Mouse (Mus musculus): ENCODE results near the gene Gpatch2. TPM values are rescaled to one million over a fixed set of nuclear protein-coding genes. Genes with fewer than 3 reads are reported as not detected.

Gene Gpatch2
- polyA plus RNA-seq, 1 experiment: 5.3 TPM

GRCm38 (mm10) chr1:187313323-187313722, 98.0 kb downstream of the Gpatch2 start:
- Histone ChIP-seq H3K4me2 (ENCODE audit: low read depth) (no peak overlapping the region), H3K4me3 (no peak overlapping the region), H3K36me3 (ENCODE audit: control insufficient read depth, insufficient read depth) (no peaks in the 10 kb centered on the region), H3ac (ENCODE audit: control insufficient read depth, insufficient read length) (no peak overlapping the region), H3K27me3 (ENCODE audit: control insufficient read depth, insufficient read depth, insufficient read length) (no peaks in the 10 kb centered on the region), H3K79me2 (ENCODE audit: control insufficient read depth, insufficient read depth) (no peaks in the 10 kb centered on the region)
- TF ChIP-seq MYOG (IDR thresholded peaks at IDR 0.05; ENCODE audit: control insufficient read depth in 1 of 3, insufficient read depth in 1 of 3, insufficient read length in 2 of 3, low read depth in 2 of 3) (peak in 1 of 3 experiments; percentile 31), TCF12 (IDR thresholded peaks at IDR 0.05; ENCODE audit: insufficient read depth, poor library complexity, severe bottlenecking) (no peak)

- Histone ChIP-seq H3ac (ENCODE audit: control insufficient read depth, insufficient read length) (no peak overlapping the region), H3K4me2 (ENCODE audit: low read depth) (no peak overlapping the region), H3K27me3 (ENCODE audit: control insufficient read depth, insufficient read depth, insufficient read length) (no peaks in the 10 kb centered on the region), H3K36me3 (ENCODE audit: control insufficient read depth, insufficient read depth) (no peaks in the 10 kb centered on the region), H3K4me3 (no peak overlapping the region), H3K79me2 (ENCODE audit: control insufficient read depth, insufficient read depth) (no peaks in the 10 kb centered on the region)
- no peak for TF ChIP-seq MAX (IDR thresholded peaks at IDR 0.05; ENCODE audit: low read depth)
Observed at GRCm38 (mm10) chr1:187313763-187314162, 98.5 kb downstream of the Gpatch2 start.

GRCm38 (mm10) chr1:187314516-187314915, 99.2 kb downstream of the Gpatch2 start:
- H3K4me2 ChIP-seq (ENCODE audit: low read depth): no peak overlapping the region
- H3K79me2 ChIP-seq (ENCODE audit: control insufficient read depth, insufficient read depth): no peaks in the 10 kb centered on the region
- H3K36me3 ChIP-seq (ENCODE audit: control insufficient read depth, insufficient read depth): no peaks in the 10 kb centered on the region
- H3K4me3 ChIP-seq: no peak overlapping the region
- H3K27me3 ChIP-seq (ENCODE audit: control insufficient read depth, insufficient read depth, insufficient read length): no peaks in the 10 kb centered on the region
- TF ChIP-seq USF1 (IDR thresholded peaks at IDR 0.05; ENCODE audit: low read depth) (no peak), E2F4 (IDR thresholded peaks at IDR 0.05; ENCODE audit: insufficient read depth) (no peak), REST (IDR thresholded peaks at IDR 0.05; ENCODE audit: insufficient read depth, insufficient read length) (no peak), MAX (IDR thresholded peaks at IDR 0.05; ENCODE audit: low read depth) (no peak), CEBPB (IDR thresholded peaks at IDR 0.05; ENCODE audit: insufficient read depth, poor library complexity, severe bottlenecking) (no peak), SRF (IDR thresholded peaks at IDR 0.05; ENCODE audit: control insufficient read depth, insufficient read length, low read depth) (no peak)
- H3ac ChIP-seq (ENCODE audit: control insufficient read depth, insufficient read length): no peak overlapping the region

DNA sequence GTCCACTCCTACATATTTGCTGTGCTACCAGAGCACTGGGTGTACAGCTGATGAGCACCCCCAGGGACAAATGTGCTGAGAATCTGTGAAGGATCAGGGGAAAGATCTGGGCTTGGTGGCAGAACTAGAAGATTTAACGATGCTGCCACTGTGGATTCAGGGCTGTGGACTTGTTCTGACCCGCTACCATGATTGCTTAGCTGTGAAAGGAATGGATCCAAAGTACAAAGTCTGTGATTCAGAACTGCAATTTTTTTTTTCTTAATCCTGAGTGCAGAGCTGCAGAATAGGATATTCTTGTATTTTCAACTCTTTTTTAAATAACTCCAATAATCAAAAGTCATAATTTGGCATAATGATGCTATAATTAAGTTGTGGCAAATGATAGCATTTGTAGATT, 100.5 kb downstream of the Gpatch2 start:
- no peak overlapping the region for H3K4me3 ChIP-seq
- H3K4me2 ChIP-seq (ENCODE audit: low read depth): no peak overlapping the region
- H3ac ChIP-seq (ENCODE audit: control insufficient read depth, insufficient read length): no peak overlapping the region
- no peaks in the 10 kb centered on the region for H3K79me2 ChIP-seq (ENCODE audit: control insufficient read depth, insufficient read depth)
- H3K36me3 ChIP-seq (ENCODE audit: control insufficient read depth, insufficient read depth): no peaks in the 10 kb centered on the region
- H3K27me3 ChIP-seq (ENCODE audit: control insufficient read depth, insufficient read depth, insufficient read length): no peaks in the 10 kb centered on the region
- TF ChIP-seq CEBPB (IDR thresholded peaks at IDR 0.05; ENCODE audit: insufficient read depth, poor library complexity, severe bottlenecking) (no peak), POLR2A (IDR thresholded peaks at IDR 0.05; ENCODE audit: insufficient read length, low read depth) (no peak), POLR2AphosphoS2 (IDR thresholded peaks at IDR 0.05; ENCODE audit: insufficient read length, low read depth) (no peak), REST (IDR thresholded peaks at IDR 0.05; ENCODE audit: insufficient read depth, insufficient read length) (no peak), SRF (IDR thresholded peaks at IDR 0.05; ENCODE audit: control insufficient read depth, insufficient read length, low read depth) (no peak), USF1 (IDR thresholded peaks at IDR 0.05; ENCODE audit: low read depth) (no peak), TCF3 (IDR thresholded peaks at IDR 0.05; ENCODE audit: insufficient read length, low read depth) (no peak), MYOD1 (IDR thresholded peaks at IDR 0.05; ENCODE audit: control insufficient read depth in 1 of 3, insufficient read length in 2 of 3, low read depth in 2 of 3) (no peak), TCF12 (IDR thresholded peaks at IDR 0.05; ENCODE audit: insufficient read depth, poor library complexity, severe bottlenecking) (no peak), MYOG (IDR thresholded peaks at IDR 0.05; ENCODE audit: control insufficient read depth in 1 of 3, insufficient read depth in 1 of 3, insufficient read length in 2 of 3, low read depth in 2 of 3) (no peak), E2F4 (IDR thresholded peaks at IDR 0.05; ENCODE audit: insufficient read depth) (no peak), MAX (IDR thresholded peaks at IDR 0.05; ENCODE audit: low read depth) (no peak)

DNA sequence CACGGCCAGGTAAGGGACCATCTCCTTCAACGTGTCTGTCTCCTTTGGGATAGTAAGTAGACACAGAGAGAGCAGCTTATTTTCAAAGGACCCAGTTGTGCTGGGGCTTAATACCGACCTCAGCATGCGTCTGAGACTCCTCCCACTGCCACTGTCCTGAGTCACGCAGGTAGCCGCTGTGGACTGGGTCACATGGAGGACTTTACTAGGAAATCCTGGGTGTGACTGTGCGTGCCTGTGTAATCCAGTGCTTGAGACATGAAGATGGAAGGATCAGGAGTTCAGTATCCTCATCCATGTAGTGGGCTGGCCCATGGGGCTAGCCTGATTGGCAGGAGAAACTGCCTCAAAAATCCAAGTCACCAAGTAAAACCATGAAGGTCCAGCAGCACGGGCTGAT, 101.2 kb downstream of the Gpatch2 start:
- H3K4me3 ChIP-seq: no peak overlapping the region
- no peaks in the 10 kb centered on the region for H3K27me3 ChIP-seq (ENCODE audit: control insufficient read depth, insufficient read depth, insufficient read length)
- H3K36me3 ChIP-seq (ENCODE audit: control insufficient read depth, insufficient read depth): no peaks in the 10 kb centered on the region
- H3K79me2 ChIP-seq (ENCODE audit: control insufficient read depth, insufficient read depth): no peaks in the 10 kb centered on the region
- H3K4me2 ChIP-seq (ENCODE audit: low read depth): no peak overlapping the region
- no peak for TF ChIP-seq CEBPB (IDR thresholded peaks at IDR 0.05; ENCODE audit: insufficient read depth, poor library complexity, severe bottlenecking)
- TF ChIP-seq TCF3 (IDR thresholded peaks at IDR 0.05; ENCODE audit: insufficient read length, low read depth): no peak
- TF ChIP-seq TCF12 (IDR thresholded peaks at IDR 0.05; ENCODE audit: insufficient read depth, poor library complexity, severe bottlenecking): no peak
- no peak for TF ChIP-seq MYOG (IDR thresholded peaks at IDR 0.05; ENCODE audit: control insufficient read depth in 1 of 3, insufficient read depth in 1 of 3, insufficient read length in 2 of 3, low read depth in 2 of 3)
- TF ChIP-seq SRF (IDR thresholded peaks at IDR 0.05; ENCODE audit: control insufficient read depth, insufficient read length, low read depth): no peak
- no peak for TF ChIP-seq POLR2A (IDR thresholded peaks at IDR 0.05; ENCODE audit: insufficient read length, low read depth)
- TF ChIP-seq MAX (IDR thresholded peaks at IDR 0.05; ENCODE audit: low read depth): no peak
- no peak overlapping the region for H3ac ChIP-seq (ENCODE audit: control insufficient read depth, insufficient read length)

GRCm38 (mm10) chr1:187321814-187322213, 106.5 kb downstream of the Gpatch2 start:
- no peaks in the 10 kb centered on the region for H3K79me2 ChIP-seq (ENCODE audit: control insufficient read depth, insufficient read depth)
- H3K4me3 ChIP-seq: no peak overlapping the region
- H3K36me3 ChIP-seq (ENCODE audit: control insufficient read depth, insufficient read depth): no peaks in the 10 kb centered on the region
- no peak overlapping the region for H3ac ChIP-seq (ENCODE audit: control insufficient read depth, insufficient read length)
- no peak overlapping the region for H3K4me2 ChIP-seq (ENCODE audit: low read depth)
- H3K27me3 ChIP-seq (ENCODE audit: control insufficient read depth, insufficient read depth, insufficient read length): no peaks in the 10 kb centered on the region
- TF ChIP-seq CEBPB (IDR thresholded peaks at IDR 0.05; ENCODE audit: insufficient read depth, poor library complexity, severe bottlenecking): no peak
- no peak for TF ChIP-seq POLR2A (IDR thresholded peaks at IDR 0.05; ENCODE audit: insufficient read length, low read depth)
- TF ChIP-seq MYOD1 (IDR thresholded peaks at IDR 0.05; ENCODE audit: control insufficient read depth in 1 of 3, insufficient read length in 2 of 3, low read depth in 2 of 3): peak in 1 of 3 experiments; percentile 19
- TF ChIP-seq POLR2AphosphoS2 (IDR thresholded peaks at IDR 0.05; ENCODE audit: insufficient read length, low read depth): no peak
- TF ChIP-seq MYOG (IDR thresholded peaks at IDR 0.05; ENCODE audit: control insufficient read depth in 1 of 3, insufficient read depth in 1 of 3, insufficient read length in 2 of 3, low read depth in 2 of 3): no peak
- TF ChIP-seq E2F4 (IDR thresholded peaks at IDR 0.05; ENCODE audit: insufficient read depth): no peak

Measured in myocyte (in vitro differentiated cells).